Mouse (Mus musculus): ENCODE data around the gene Cdh1.

DNA sequence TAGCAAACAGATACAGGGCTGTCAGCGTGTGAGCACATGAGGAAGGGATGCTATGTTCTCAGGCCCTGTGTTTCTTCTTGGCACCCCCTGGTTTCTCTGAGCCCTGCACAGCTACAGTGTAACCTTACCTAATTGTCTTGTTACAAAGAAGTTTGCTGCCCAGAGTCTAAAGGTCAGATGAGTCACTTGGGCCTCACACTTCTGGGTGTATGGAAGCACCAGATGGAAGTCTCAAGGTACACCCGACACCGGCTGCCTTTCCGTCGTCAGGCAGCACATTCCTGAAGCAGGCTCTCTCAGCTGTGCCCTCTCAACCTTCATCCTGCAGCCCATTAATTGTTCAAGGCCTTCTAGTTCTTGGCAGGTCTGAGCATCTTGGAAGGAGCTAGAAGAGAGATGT lies 11.6 kb downstream of the Cdh1 start:
- no peak for TF ChIP-seq CTCF (IDR thresholded peaks at IDR 0.05; ENCODE audit: low read depth)
- no peak for TF ChIP-seq EP300 (IDR thresholded peaks at IDR 0.05; ENCODE audit: low read depth)
